Mouse (Mus musculus) heart, adult 2 months (tissue): ENCODE measurements at regions not wholly inside any gene's neighbourhood (a gene's known extent, or its start where the extent isn't known, plus 50 kb on each side); places are given as distances from the start of the nearest gene placed in this dataset.

Source experiments
- CTCF ChIP-seq: fragments of 200-600 bp; IDR thresholded peaks from 2 replicates; pipeline ENCODE4 v1.8.1; 2022; ENCODE audit warnings: antibody characterized with exemption, mild to moderate bottlenecking, moderate library complexity
- EP300 ChIP-seq: fragments of 200-500 bp; IDR thresholded peaks from 2 replicates; pipeline ENCODE4 v1.6.1; 2011; ENCODE audit warnings: low read depth, low read length, control low read depth; ENCODE audit not compliant: insufficient read depth
- POLR2A ChIP-seq: fragments of 200-500 bp; IDR thresholded peaks from 2 replicates; pipeline ENCODE4 v1.6.1; 2011; ENCODE audit warnings: mild to moderate bottlenecking, low read depth, low read length, control low read depth; ENCODE audit not compliant: insufficient read depth

DNA sequence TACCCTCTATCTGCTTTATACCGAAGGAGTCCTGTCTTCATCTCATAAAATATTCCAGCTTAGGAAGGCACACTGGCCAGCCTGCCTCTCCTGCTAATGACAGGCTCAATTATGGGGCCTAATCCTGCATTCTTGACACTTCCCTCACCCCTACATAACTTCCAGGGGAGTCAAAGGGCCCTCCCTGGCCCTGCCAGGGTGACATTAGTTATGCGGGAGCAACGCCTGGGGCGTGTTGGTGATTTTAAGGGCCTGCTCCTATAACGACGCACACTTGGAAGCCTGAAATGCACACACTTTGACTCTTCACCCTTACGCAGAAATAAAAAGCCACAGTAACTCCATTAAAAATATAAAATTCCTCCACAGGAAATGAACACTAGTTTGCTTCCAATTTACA lies 555.5 kb downstream of the Bnc2 start:
- TF ChIP-seq CTCF: no peak
- TF ChIP-seq POLR2A: no peak
- TF ChIP-seq EP300: no peak
